Mouse (Mus musculus) ovary, postnatal 36 days (tissue): Measurements from ENCODE around the gene Psmd14.

Experiments used
- DNase-seq: peaks from one replicate; pipeline ENCODE4 v3.0.0; 2022; ENCODE audit warnings: low spot score, mixed read lengths

The Psmd14 gene

DNA sequence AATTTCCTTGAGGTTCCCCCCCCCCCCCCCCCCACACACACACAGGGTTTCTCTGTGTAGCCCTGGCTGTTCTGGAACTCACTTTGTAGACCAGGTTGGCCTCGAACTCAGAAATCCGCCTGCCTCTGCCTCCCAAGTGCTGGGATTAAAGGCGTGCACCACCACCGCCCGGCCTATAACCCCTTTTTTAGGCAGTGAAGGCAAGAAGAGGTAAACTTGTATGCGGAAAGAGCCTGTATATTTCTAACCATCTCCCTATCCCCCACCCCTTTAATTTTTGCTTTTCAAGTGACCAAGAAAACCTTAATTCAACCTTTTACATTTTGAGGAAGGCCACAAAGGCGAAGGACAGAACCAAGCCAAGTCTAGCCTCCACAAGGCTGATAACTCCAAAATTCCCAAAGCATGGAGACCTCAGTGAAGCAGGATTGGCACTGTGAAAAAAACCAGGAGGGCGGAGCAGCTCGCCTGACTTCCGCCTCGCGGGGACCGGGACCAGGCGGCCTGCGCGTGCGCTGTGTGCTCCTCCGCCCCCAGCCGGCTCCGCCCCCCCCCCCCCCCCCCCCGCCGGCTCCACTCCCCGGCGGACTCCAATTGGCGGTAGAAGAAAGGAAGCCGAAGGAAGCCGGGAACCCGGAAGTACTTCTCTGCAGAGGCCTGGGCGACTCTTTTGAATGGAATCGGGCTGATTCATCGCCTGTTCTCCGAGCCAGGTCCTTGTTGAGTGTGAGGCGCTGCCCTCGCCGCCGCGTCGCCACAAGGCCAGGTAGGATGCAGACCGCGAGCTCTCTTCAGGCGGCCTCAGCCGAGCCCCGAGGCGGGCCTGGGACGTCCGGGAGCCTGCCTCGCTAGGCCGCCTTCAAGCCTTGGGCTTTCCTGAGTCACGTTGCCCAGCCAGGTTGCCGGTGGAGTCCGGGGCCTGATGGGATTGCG is at the start of gene Psmd14:
TSS of gene Psmd14 (plus strand) at position 587 of the 933 bp plus-strand sequence.
- DNase-seq = peak; percentile 85

DNA sequence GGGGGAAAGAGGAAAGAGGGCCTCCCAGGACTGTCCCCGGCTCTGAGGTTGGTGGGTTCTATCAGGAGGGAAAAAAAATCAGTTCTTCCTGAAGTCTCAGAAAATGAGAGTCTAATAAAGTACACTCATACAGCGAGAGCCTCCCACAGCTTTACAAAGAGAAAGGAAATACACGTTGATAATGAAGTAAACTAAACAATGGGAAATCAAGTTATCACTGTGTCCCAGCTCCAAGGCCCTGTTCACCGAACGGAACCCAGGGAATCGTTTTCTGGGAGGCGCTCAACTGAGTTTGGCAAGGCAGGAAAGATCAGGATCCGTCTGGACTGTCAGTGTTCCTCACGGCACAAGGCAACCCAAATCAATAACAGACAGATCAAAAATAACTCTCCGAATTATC is 48.7 kb upstream of the Psmd14 start:
- DNase-seq = no peak

DNA sequence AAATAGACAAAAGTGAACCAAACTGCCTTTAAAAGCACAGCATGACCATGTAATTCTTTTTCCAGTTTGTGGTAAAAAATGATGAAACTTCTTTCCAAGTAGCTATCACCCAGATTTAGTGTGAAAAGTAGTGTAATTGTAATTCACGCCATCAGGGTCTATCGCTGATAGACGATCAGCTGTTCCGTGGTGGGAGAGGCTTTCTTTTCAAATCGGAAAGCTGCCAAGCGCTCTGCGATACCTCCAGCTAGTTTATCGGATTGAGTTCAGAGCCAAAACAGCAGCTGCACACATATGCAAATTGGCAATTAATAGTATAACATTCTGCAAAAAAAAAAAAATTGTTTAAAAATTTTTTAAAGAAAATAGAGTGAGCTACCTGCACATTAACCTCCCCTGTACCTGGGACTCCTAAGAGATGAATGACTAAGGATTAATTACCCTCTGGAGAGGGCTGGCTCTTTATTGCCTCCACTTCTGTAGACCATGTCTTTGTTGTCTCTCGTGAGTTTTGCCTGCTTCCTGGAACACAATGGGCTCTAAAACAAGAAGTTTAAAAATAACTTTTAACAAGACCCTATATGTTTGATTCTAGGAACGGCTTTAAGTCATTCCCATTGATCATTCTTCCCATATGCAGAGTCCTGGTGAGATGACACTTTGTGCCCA is 47.8 kb upstream of the Psmd14 start:
- DNase-seq = no peak

DNA sequence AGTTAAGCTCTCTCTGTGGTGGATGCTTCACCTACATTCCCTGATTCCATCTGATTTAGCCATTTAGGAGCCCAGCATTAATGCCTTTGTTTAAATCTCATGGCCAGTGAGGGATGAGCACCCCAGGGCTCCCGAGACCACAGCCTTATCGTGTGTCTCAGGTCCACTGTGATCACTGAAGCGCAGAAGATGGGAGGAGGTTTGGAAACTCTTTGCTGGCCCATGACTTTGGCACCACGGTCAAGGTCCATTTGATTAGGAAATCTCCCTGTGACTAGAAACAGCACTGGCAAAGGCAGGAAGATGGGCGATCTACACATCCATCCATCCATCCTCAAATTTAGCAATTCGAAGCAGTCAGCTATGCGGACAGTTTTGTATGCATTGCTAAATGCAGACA is 44.1 kb upstream of the Psmd14 start:
- DNase-seq = no peak

DNA sequence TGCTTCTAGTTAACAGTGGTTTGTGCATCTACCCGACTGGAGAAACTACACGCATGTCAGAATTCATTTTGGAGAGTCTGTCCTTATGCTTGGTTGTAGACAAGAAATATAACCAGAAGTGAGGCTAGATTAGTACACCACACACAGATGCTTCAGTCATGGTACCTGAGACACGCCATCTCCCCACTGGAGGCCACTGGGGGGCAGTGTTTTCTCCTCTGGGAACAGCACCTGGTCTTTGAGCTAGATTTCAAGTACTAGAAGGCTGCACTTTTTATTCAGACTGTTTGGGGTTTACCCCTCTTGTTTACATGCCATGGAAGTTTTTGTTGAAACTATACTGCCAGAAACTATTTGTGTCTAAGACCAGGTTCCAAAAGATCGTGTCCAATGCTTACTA is 43.2 kb upstream of the Psmd14 start:
- DNase-seq = peak; percentile 59

DNA sequence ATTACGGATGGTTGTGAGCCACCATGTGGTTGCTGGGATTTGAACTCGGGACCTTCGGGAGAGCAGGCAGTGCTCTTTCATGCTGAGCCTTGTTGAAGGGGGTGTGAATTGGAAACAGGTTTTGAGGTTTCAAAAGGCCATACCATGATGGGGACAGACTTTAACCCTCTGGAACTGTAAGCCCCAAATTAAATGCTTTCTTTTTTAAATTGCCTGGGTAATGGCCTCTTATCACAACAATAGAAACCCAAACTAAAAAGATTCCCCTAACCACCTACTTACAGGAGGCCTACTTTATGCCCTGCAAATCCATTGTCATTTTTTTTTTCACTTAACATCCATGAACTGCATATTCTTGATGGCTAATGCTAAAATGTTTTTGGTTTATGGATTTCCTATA is 36.9 kb upstream of the Psmd14 start:
- no peak for DNase-seq

DNA sequence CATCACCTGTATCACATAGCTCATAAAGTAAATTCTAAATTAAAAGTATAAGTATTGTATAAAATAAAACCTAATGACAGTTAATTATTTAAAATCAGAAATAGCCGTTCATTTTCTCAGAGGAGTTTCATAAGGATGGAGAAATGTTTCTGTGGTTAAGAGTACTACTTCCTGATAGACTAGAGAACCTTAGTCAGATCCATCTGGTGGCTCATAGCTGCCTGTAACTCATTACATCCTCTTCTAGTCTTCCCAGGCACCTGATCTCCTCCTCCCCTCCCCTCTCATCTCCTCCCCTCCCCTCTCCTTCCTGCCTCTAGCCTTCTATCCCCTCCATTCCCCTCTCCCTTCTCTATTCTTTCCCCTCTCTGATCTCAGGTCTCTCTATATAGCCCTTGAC is 29.9 kb upstream of the Psmd14 start:
- DNase-seq = no peak

DNA sequence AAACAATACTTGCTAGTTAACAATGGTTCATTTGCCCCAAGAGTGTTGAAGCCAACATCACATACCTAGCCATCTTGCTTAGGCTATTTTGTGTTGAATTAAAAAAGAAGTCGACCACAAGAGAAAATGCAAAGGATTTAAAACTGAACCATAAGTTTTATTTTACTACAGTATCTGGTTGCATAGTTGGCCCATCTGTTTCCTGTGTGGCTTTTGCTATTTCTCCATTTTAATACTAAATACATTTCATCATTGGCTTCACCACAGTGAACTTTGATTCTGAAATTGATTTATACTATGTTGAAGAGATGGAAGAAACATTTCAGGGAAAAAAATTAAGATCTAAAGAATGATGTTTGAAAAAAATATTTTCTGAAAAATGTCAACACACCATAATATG is 25.0 kb upstream of the Psmd14 start:
- no peak for DNase-seq

DNA sequence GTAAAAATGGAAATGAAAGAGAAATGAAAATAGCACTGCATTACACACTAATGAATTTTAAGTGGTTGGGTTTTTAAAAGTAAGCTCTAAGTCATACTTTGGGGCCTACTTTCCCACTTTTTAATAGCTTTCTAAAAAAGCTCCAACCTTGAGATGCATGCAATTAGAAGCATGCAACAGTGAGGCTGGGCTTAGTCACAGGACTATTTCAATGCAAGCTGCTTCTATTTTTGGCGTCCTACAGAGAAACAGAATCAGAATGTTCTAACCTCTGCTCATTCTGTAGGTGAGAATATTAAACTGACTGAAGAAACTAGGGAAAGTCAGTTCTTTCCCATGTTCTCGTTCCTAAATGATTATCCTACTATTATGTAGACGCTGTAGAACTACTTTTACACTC is 22.4 kb upstream of the Psmd14 start:
- no peak for DNase-seq

DNA sequence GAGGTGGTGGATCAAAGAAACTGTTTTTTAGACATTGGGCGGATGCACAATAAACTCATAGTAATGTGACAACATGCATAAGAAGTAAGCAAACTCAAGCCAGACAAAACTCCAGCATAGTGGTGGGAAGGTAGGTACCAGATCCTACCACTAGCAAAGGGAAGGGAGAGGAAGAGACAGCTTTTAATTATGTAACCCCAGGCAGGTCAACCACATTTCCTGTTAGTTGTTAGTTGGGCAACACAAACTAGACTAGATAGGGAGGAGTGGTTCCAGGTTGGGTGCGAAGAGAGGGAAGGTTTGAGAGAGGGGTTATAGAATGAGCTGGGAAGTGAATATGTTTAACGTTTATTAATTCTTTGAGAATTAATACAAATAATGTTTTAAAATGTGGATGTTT is 1.9 kb upstream of the Psmd14 start:
- no peak for DNase-seq

DNA sequence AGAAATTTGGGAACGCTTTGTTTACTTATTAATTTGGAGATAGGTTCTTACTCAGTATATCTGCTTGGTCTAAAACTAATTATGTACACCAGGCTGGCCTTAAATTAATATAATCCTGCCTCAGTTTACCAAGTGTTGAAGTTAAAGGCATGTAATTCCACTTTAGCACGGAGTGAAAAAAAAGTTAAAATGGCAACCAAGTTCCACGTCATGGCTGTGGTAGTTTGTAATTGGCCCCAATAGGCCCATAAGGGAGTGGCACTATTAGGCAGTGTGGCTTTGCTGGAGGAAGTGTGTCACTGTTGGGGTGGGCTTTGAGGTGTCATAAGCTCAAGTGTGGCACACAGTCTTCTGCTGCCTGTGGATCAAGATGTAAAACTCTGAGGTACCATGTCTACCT is 1.0 kb downstream of the Psmd14 start:
- DNase-seq = no peak

DNA sequence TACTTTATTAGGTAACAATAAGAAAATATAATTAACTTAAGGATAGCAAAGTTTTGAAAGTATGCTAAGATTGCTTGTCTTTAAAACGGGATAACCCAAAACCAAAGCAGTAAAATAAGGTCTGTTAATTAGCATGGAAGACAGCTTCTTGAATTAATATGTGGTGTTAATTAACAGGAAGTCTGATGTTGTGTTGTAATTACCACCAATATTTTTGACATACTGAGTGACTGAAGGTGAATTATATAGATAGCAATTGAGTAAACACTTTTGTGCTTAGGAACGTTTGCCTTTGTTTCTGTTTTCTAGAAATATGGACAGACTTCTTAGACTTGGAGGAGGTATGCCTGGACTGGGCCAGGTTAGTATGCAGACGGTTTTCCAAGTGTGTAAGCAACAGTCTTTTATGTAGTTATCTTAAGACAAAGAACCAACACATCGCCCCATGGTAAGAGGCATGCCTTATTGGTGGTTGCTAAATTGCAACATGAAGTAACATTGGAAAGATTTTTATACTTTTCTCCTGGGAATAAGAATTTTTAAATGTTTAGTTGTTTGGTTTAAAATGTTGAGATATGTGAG is 11.0 kb downstream of the Psmd14 start:
- DNase-seq = no peak

DNA sequence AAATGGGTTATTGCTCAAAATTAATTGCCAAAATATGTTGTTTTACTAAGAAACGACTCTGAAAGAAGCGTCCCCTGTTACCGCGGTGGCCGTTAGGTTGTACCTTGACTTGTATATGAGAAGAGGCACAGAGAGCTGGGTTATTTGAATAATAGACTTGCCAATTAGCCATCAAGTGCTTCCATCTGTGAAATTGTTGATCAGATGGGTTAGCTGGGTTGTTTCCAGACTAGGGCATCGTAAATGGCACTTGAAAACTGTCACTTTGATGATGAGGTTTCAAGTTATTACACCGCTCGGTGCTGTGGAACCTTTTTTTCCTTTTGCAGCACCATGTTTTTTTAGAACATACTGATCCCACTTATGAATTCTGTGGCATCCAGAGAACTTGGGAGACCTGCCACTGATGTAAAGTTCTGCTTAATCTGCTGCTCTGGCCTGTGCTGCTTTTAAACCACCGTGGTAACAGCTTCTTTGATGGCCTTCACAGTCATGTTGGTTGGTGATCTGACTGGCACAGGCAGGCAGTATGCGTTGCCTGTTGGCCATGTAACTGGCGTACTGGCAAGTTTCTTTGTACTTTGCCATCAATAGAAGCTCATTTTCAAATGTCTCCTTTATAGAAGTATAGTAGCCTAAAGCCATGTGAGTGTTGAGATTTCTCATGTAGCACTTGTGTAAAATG is 21.4 kb downstream of the Psmd14 start:
- DNase-seq = no peak

DNA sequence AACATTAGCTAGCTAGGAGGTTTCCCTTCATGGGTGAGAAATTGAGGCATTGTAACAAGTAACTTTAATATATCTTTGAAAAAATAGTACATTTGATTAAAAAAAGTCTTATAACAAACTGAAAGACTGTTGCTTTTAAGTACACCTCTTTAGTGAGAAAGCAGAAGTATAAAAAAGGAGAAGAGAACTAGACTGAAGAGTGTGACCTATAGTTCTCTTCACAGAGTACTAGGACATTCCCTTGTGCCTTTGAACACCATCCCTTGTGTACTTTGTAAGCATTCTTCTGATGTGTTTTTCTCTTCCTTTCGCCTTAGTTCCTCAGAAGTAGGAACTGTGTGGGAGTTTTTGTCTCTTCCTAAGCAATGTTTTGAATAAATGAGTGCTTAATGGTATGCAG is 22.7 kb downstream of the Psmd14 start:
- DNase-seq = no peak

DNA sequence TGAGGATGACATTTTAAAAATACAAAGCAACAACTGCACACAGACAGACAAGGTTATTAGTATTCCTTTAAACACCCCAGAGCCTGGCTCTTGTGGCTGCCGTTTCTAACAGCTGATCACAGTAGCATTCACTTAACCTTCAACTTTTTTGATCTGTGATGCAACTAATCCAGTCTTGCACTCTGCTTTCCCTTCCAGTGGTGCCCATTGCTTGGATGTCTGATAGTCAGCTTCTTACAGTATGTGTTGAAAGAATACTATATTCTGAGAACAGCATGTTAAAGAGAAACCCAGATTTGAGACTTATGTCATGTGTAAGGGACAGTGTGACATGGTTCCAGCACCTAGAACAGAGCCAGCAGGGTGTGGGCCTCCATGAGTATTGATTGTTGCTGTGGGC is 34.6 kb downstream of the Psmd14 start:
- DNase-seq = no peak

DNA sequence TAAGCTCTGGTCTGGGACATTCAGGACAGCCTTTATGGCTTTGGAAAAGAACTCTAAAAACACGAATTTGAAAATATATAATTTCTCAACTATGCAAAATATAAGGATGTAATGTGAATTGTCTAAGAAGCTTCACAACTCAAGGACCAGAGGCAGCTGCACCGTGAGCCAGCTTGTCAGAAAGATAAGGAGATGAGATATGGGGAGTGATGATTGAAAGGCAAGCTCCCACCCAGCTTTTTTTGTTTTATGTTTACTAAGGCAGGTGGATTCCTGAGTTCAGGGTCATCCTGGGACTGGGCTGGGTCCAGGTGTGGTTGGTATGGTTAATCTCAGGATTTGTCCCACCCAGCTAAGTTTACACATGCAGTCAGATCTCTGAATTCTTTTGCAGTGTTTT is 35.1 kb downstream of the Psmd14 start:
- no peak for DNase-seq

DNA sequence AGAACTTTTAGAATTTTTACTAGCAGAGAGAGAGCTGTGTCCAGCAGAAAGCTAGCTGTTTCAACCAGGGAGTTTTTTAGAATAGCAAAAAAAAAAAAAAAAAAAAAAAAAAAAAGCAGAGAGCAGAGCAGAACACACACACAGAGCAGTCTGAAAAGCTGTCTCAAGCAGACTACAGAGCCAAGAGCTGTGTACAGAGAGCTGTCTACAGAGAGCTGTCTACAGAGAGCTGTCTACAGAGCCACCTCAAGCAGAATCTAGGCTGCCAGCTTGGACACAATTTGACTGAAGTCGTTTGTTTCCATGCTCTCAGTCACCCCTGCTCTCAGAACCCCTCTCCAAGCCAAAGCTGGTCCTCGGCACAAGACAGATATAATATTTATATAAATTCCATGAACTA is 35.9 kb downstream of the Psmd14 start:
- no peak for DNase-seq

DNA sequence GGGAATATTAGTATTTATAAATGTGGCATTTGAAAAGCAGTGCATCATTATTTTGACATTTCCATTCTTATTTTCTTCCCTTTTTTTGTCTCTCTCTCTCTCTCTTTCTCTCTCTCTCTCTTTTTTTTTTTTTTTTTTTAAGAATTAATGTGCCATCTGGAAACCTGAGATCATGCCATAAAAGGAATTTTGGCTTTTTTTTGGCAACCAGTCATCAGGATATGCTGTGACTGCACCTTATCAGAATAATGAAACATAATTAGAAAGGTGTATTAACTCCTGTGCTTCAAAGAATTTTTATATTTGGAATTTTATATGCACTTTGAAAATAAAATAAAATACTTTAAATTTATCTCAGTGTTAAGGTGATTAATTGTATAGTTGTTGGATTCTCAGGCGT is 39.2 kb downstream of the Psmd14 start:
- no peak for DNase-seq

DNA sequence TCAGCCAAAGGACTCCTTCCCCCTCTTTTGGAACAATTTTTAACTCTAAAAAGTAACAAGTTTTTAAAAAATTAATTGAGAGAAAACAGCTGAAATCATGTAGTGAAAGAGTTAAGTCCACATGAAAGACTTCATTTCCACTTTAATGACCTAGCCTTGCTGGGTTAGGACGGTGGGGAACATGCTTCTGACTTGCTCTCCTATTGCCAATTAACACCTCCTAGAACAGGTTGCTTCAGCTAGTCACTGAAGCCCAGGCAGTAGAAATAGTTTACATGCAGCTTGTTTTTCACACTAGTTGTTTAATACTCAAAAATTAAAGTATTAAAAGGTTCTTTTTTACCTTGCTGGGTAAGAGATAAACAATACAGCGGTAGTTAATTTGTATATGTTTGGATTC is 39.8 kb downstream of the Psmd14 start:
- no peak for DNase-seq

DNA sequence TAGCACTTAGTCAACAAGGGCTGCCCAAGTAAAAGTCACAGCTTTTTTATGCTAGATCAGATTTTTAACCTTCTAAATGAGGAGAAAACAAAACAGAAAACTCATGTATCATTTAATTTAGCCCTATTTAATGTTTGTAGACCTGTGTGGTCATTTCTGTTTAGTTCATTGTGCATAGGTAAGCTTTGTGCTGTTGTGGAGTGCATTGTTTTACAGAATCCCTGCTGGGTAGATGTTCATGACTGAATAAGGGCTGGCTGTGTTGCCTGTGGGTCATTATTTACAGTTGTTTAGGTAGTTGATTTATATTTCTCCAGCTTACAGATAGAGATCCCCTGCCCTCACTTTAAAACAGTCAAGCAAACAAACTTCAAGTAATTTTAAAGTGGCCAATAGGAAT is 40.9 kb downstream of the Psmd14 start:
- no peak for DNase-seq

DNA sequence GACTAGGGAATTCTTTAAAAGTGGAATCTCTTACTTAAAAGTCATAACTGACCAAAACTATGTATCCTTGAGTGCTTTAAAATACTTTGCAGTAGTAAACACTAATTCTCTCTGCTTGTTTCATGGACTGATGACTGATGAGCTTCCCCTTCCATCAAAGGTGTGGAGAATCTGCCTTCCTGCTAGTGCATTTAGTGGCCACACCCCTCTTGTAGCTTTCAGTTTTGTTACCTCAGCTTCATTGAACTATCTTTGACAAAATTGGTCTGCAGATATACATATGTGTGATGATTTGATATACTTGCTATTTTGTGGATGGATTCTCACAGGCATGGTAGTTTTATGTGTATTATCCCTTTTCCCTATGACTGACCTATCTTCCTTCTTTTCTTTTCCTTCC is 43.5 kb downstream of the Psmd14 start:
- DNase-seq = no peak

DNA sequence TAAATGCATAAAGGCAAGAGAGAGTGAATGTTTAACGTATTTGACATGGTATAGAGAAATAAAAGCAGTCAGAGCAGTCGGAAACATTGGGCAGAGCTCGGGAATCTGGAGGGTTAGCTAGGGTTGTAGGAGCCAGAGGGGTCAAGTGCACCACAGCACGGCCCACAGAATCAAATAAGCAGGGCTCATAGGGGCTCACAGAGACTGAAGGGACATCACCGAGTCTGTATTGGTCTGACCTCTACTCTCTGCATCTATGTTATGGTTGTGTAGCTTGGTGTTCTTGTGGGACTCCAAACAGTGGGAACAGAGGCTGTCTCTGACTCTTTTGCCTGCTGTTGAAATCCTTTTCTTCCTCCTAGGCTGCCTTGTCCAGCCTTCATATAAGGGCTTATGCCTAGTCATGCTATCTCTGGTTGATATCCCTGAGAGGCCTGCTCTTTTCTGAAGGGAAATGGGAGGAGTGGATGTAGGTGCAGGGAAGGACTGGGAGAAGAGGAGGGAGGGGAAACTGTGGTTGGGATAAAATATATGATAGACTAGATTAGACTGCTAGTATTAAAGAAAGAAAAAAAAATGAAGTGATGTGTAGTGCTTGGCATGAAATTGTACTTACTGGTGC is 47.9 kb downstream of the Psmd14 start:
- DNase-seq = no peak
